Mouse (Mus musculus) ES-Bruce4 (cell line): ENCODE data around the gene Dennd4c. TPM values are rescaled to one million over a fixed set of nuclear protein-coding genes. Genes with fewer than 3 reads are reported as not detected.

Source experiments
- H3K27ac ChIP-seq: 2 replicates; pipeline ENCODE4 v1.5.1; 2012; ENCODE audit warnings: low read length, inconsistent platforms; ENCODE audit not compliant: insufficient read depth
- H3K27me3 ChIP-seq: 2 replicates; pipeline ENCODE4 v1.6.1; 2012; ENCODE audit warnings: mild to moderate bottlenecking, low read length, inconsistent platforms; ENCODE audit not compliant: control insufficient read depth, poor library complexity, insufficient read depth, severe bottlenecking
- H3K36me3 ChIP-seq: 2 replicates; pipeline ENCODE4 v1.6.1; 2012; ENCODE audit warnings: inconsistent platforms, mild to moderate bottlenecking, low read length, moderate library complexity; ENCODE audit not compliant: control insufficient read depth, poor library complexity, insufficient read depth, severe bottlenecking
- H3K4me1 ChIP-seq: one replicate; pipeline ENCODE4 v1.8.1; 2011; ENCODE audit warnings: low read length; ENCODE audit not compliant: control insufficient read depth, insufficient read depth
- H3K4me3 ChIP-seq: 2 replicates; pipeline ENCODE4 v1.5.1; 2011; ENCODE audit warnings: low read depth, mild to moderate bottlenecking, low read length
- H3K9ac ChIP-seq: 2 replicates; pipeline ENCODE4 v1.6.1; 2012; ENCODE audit warnings: low read depth, mild to moderate bottlenecking, inconsistent platforms; ENCODE audit not compliant: poor library complexity, severe bottlenecking
- H3K9me3 ChIP-seq: replicated peaks from 2 replicates; pipeline ENCODE4 v1.6.1; 2012; ENCODE audit warnings: mild to moderate bottlenecking, low read length, inconsistent platforms; ENCODE audit not compliant: control insufficient read depth, poor library complexity, insufficient read depth, severe bottlenecking
- CTCF ChIP-seq: IDR thresholded peaks from one replicate; pipeline ENCODE4 v1.8.1; 2011; ENCODE audit warnings: low read depth, low read length
- EP300 ChIP-seq: IDR thresholded peaks from 2 replicates; pipeline ENCODE4 v1.6.1; 2011; ENCODE audit warnings: low read depth, low read length; ENCODE audit not compliant: insufficient read depth
- POLR2A ChIP-seq: IDR thresholded peaks from one replicate; pipeline ENCODE4 v1.8.1; 2011; ENCODE audit warnings: low read length; ENCODE audit not compliant: insufficient read depth
- polyA plus RNA-seq: library from polyadenylated mRNA; stranded (reverse); fragments of >200 nt; gene quantifications from 2 replicates; pipeline ENCODE4 v1.2.4, GENCODE M21; 2011; ENCODE audit warnings: low read depth; ENCODE audit not compliant: missing spikeins, insufficient read depth, insufficient read length

Gene Dennd4c
- polyA plus RNA-seq, 1 experiment, result 27.5 TPM

DNA sequence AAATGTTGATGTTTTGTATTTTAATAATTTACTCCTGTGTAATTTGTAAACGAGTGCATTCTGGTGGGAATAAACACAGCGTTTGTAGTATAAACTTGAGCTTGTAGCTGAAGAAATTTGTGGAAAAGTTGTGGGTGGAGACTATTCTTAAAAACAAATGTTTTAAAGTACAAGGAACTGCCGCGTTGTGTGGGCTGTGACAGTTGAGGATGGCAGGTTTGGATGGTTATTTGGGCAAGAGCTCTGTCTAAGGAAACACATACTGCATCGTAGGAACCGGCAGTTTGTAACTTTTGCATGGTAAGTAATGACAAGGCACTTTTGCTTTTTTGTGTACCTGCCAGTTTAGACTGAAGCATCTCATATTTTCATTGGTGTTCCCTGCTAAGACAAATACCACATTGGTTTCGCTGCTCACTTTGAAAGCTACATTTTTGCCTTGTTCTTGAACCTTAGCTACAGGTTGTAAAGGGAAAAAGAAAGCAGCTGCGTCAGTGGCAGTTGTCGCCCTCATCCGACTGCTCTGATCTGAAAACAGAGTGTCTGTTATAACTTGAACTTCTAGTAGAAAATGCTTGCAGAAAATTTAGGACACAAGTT is 2.1 kb downstream of the Dennd4c start:
- Histone ChIP-seq H3K9me3 (no peaks in the 10 kb centered on the region), H3K4me3 (no peak overlapping the region), H3K4me1 (no peaks in the 10 kb centered on the region), H3K27me3 (no peaks in the 10 kb centered on the region), H3K36me3 (no peaks in the 10 kb centered on the region), H3K9ac (no peak overlapping the region), H3K27ac (no peak overlapping the region)
- no peak for TF ChIP-seq EP300
- no peak for TF ChIP-seq CTCF
- no peak for TF ChIP-seq POLR2A

DNA sequence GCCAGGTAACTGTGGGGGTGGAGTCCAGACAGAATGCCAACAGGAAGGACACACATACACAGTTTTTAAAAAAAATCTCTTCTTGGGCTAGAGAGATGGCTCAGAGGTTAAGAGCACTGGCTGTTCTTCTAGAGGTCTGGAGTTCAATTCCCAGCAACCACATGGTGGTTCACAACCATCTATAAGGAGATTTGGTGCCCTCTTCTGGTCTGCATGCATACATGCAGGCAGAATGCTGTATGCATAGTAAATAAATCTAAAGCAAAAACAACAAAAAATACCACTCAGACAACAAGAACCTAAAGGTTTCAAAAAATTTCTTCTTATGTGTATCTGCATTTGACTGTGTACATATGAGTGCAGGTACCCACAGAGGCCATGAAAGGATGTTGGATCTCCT is 16.0 kb downstream of the Dennd4c start:
- no peaks in the 10 kb centered on the region for H3K36me3 ChIP-seq
- H3K27me3 ChIP-seq, result no peaks in the 10 kb centered on the region
- TF ChIP-seq POLR2A (no peak), EP300 (no peak), CTCF (no peak)
- no peak overlapping the region for H3K9ac ChIP-seq
- H3K9me3 ChIP-seq, result no peaks in the 10 kb centered on the region
- H3K4me1 ChIP-seq, result no peaks in the 10 kb centered on the region
- H3K4me3 ChIP-seq, result no peak overlapping the region
- H3K27ac ChIP-seq, result no peak overlapping the region

DNA sequence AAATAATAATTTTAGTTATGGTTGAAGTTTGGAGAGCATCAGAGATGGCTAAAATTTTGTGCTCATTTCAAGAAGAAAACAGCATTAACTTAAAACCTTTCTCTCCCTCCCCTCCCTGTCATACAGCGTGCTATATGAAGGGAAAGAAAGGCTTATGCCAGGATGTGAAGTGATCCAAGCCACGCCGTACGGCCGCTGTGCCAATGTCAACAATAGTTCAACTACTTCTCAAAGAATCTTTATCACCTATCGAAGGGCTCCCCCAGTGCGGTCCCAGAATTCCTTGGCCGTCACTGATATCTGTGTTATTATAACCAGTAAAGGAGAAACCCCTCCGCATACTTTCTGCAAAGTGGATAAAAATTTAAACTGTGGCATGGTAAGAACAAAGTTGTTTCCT is 29.2 kb downstream of the Dennd4c start:
- Histone ChIP-seq H3K36me3 (peaks cover 4% of the 10 kb centered on the region; the same call in 1 of the 2 replicates), H3K27ac (no peak overlapping the region), H3K4me3 (no peak overlapping the region), H3K4me1 (no peaks in the 10 kb centered on the region), H3K9me3 (no peaks in the 10 kb centered on the region), H3K9ac (no peak overlapping the region), H3K27me3 (no peaks in the 10 kb centered on the region)
- no peak for TF ChIP-seq POLR2A
- TF ChIP-seq CTCF, result no peak
- TF ChIP-seq EP300, result no peak

DNA sequence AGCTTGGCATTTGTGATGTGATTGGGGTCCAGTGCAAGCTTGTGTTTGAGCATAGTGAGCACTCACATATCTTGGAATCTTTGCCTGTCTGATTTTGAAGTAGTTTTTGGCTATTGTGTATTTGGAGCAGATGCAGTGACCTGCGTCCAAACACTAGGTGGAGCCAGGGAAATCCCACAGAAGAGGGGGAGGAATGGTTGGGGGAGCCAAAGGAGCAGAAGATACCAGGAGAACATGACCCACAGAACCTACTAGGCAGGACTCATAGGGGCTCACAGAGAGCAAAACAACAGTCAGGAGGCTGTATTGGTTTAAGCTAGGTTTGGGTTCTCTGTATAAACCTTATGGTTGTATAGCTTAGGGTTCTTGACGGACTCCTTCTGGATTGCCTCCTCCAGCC is 62.2 kb downstream of the Dennd4c start:
- H3K27me3 ChIP-seq, result no peaks in the 10 kb centered on the region
- no peak overlapping the region for H3K27ac ChIP-seq
- H3K36me3 ChIP-seq, result peaks cover 2% of the 10 kb centered on the region; the same call in 1 of the 2 replicates
- H3K4me3 ChIP-seq, result no peak overlapping the region
- H3K4me1 ChIP-seq, result no peaks in the 10 kb centered on the region
- no peak overlapping the region for H3K9ac ChIP-seq
- H3K9me3 ChIP-seq, result no peaks in the 10 kb centered on the region
- TF ChIP-seq CTCF (peak; percentile 48), POLR2A (no peak), EP300 (no peak)

DNA sequence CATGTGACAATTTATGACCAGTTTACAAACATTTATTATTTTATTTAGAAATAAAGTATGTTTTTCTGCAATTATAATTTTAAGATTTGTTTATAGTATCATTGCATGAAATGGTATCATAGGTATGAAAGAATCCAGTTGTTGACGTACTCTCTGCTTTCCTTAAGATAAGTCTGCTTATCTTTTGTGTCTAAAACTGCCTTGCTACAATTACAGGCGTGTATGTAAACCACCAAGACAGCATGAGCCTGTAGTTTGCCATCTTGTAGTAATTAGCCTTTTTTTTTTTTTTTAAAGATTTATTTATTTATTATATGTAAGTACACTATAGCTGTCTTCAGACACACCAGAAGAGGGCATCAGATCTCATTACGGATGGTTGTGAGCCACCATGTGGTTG is 66.5 kb downstream of the Dennd4c start:
- peaks cover 2% of the 10 kb centered on the region; the same call in 1 of the 2 replicates for H3K36me3 ChIP-seq
- no peak overlapping the region for H3K4me3 ChIP-seq
- H3K4me1 ChIP-seq, result no peaks in the 10 kb centered on the region
- H3K27me3 ChIP-seq, result no peaks in the 10 kb centered on the region
- no peak for TF ChIP-seq EP300
- no peak for TF ChIP-seq CTCF
- no peak for TF ChIP-seq POLR2A
- no peak overlapping the region for H3K9ac ChIP-seq
- H3K27ac ChIP-seq, result no peak overlapping the region
- H3K9me3 ChIP-seq, result no peaks in the 10 kb centered on the region

DNA sequence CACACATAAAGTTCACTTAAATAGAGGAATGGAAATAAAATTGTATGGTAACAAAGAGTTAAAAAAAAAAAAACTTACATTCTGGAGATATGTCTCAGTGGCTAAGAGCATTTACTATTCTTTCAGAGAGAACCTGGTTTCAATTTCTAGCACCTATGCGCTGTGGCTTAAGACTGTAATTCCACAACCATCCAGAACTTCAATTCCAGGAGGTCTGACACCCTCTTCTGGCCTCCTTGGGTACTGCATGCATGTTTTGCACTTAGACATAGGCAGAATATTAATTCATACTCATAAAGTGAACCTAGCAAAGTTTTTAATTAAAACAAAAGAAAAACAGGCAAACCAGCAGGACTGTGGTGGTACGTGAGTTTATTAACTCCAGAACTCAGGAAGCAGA is 74.8 kb downstream of the Dennd4c start:
- Histone ChIP-seq H3K4me1 (no peaks in the 10 kb centered on the region), H3K4me3 (no peak overlapping the region), H3K36me3 (peaks cover 12% of the 10 kb centered on the region), H3K9me3 (no peaks in the 10 kb centered on the region), H3K27ac (no peak overlapping the region), H3K9ac (no peak overlapping the region), H3K27me3 (no peaks in the 10 kb centered on the region)
- TF ChIP-seq CTCF (no peak), EP300 (no peak), POLR2A (no peak)
